Mouse (Mus musculus): Measurements from ENCODE around the gene Chrna10. TPM values are rescaled to one million over a fixed set of nuclear protein-coding genes. Genes with fewer than 3 reads are reported as not detected.

Chrna10 gene
- 0.11 and 0.40 TPM in 2 replicates for polyA plus RNA-seq (2015; fragmentation: Nextera tagmentation; extraction: Ambion mirVana)

GRCm38 (mm10) chr7:102116579-102117331 is at the start of gene Chrna10:
Chrna10 (minus strand) TSS chr7:102116828.
- H3K4me2 ChIP-seq (ENCODE audit: low read depth, low read length) = no peak within 1 kb of the TSS
- H3K9ac ChIP-seq (ENCODE audit: low read length) = no peak within 1 kb of the TSS
- H3K4me1 ChIP-seq (replicated peaks; ENCODE audit: control insufficient read depth, insufficient read depth, low read length) = no peaks in the 10 kb centered on the region
- H3K9me3 ChIP-seq (ENCODE audit: control insufficient read depth, low read length) = no peaks in the 10 kb centered on the region
- H3K36me3 ChIP-seq (ENCODE audit: control insufficient read depth, insufficient read depth, low read length) = peaks cover 21% of the 10 kb centered on the region
- 32% methylated on average over 7 of the region's 7 CpGs for WGBS
- no peak within 1 kb of the TSS for H3K4me3 ChIP-seq (ENCODE audit: low read length)
- H3K27me3 ChIP-seq (ENCODE audit: control insufficient read depth, insufficient read depth, low read depth, low read length) = no peaks in the 10 kb centered on the region
- H3K27ac ChIP-seq (ENCODE audit: low read length) = no peak within 1 kb of the TSS
- peak; percentile 61 for ATAC-seq (ENCODE audit: low read depth)

GRCm38 (mm10) chr7:102153691-102154090 is 37.1 kb upstream of the Chrna10 start:
- Histone ChIP-seq H3K4me3 (ENCODE audit: low read length) (no peak overlapping the region), H3K4me1 (replicated peaks; ENCODE audit: control insufficient read depth, insufficient read depth, low read length) (no peaks in the 10 kb centered on the region), H3K27ac (ENCODE audit: low read length) (no peak overlapping the region), H3K9ac (ENCODE audit: low read length) (no peak overlapping the region), H3K9me3 (ENCODE audit: control insufficient read depth, low read length) (no peaks in the 10 kb centered on the region), H3K27me3 (ENCODE audit: control insufficient read depth, insufficient read depth, low read depth, low read length) (no peaks in the 10 kb centered on the region), H3K36me3 (ENCODE audit: control insufficient read depth, insufficient read depth, low read length) (peaks cover 27% of the 10 kb centered on the region), H3K4me2 (ENCODE audit: low read depth, low read length) (no peak overlapping the region)
- ATAC-seq (ENCODE audit: low read depth) = no peak
- WGBS = 90% methylated on average over 5 of the region's 5 CpGs

GRCm38 (mm10) chr7:102137898-102138297 is 21.3 kb upstream of the Chrna10 start:
- no peak for ATAC-seq (ENCODE audit: low read depth)
- 93% methylated on average over 5 of the region's 5 CpGs for WGBS
- H3K27ac ChIP-seq (ENCODE audit: low read length) = no peak overlapping the region

GRCm38 (mm10) chr7:102137464-102137863 is 20.8 kb upstream of the Chrna10 start:
- peaks cover 54% of the 10 kb centered on the region for H3K36me3 ChIP-seq (ENCODE audit: control insufficient read depth, insufficient read depth, low read length)

More at GRCm38 (mm10) chr7:102137898-102138297, 21.3 kb upstream of the Chrna10 start:
- Histone ChIP-seq H3K9me3 (ENCODE audit: control insufficient read depth, low read length) (no peaks in the 10 kb centered on the region), H3K27me3 (ENCODE audit: control insufficient read depth, insufficient read depth, low read depth, low read length) (no peaks in the 10 kb centered on the region), H3K4me2 (ENCODE audit: low read depth, low read length) (no peak overlapping the region), H3K4me3 (ENCODE audit: low read length) (no peak overlapping the region), H3K36me3 (ENCODE audit: control insufficient read depth, insufficient read depth, low read length) (peaks cover 52% of the 10 kb centered on the region), H3K9ac (ENCODE audit: low read length) (no peak overlapping the region), H3K4me1 (replicated peaks; ENCODE audit: control insufficient read depth, insufficient read depth, low read length) (no peaks in the 10 kb centered on the region)

GRCm38 (mm10) chr7:102132395-102132794 is 15.8 kb upstream of the Chrna10 start:
- 55% methylated on average over 4 of the region's 4 CpGs for WGBS
- Histone ChIP-seq H3K9ac (ENCODE audit: low read length) (no peak overlapping the region), H3K27me3 (ENCODE audit: control insufficient read depth, insufficient read depth, low read depth, low read length) (no peaks in the 10 kb centered on the region), H3K4me2 (ENCODE audit: low read depth, low read length) (no peak overlapping the region), H3K36me3 (ENCODE audit: control insufficient read depth, insufficient read depth, low read length) (peaks cover 55% of the 10 kb centered on the region), H3K27ac (ENCODE audit: low read length) (no peak overlapping the region), H3K9me3 (ENCODE audit: control insufficient read depth, low read length) (no peaks in the 10 kb centered on the region), H3K4me3 (ENCODE audit: low read length) (no peak overlapping the region), H3K4me1 (replicated peaks; ENCODE audit: control insufficient read depth, insufficient read depth, low read length) (no peaks in the 10 kb centered on the region)
- ATAC-seq (ENCODE audit: low read depth) = peak; percentile 49; the same call in 1 of the 2 replicates

More at GRCm38 (mm10) chr7:102137464-102137863, 20.8 kb upstream of the Chrna10 start:
- Histone ChIP-seq H3K4me1 (replicated peaks; ENCODE audit: control insufficient read depth, insufficient read depth, low read length) (no peaks in the 10 kb centered on the region), H3K9me3 (ENCODE audit: control insufficient read depth, low read length) (no peaks in the 10 kb centered on the region), H3K4me3 (ENCODE audit: low read length) (no peak overlapping the region), H3K27me3 (ENCODE audit: control insufficient read depth, insufficient read depth, low read depth, low read length) (no peaks in the 10 kb centered on the region), H3K9ac (ENCODE audit: low read length) (no peak overlapping the region), H3K27ac (ENCODE audit: low read length) (no peak overlapping the region), H3K4me2 (ENCODE audit: low read depth, low read length) (no peak overlapping the region)
- WGBS = 88% methylated on average over 1 of the region's 1 CpGs
- no peak for ATAC-seq (ENCODE audit: low read depth)

- 90% methylated on average over 10 of the region's 10 CpGs for WGBS
- no peaks in the 10 kb centered on the region for H3K9me3 ChIP-seq (ENCODE audit: control insufficient read depth, low read length)
- no peak overlapping the region for H3K27ac ChIP-seq (ENCODE audit: low read length)
- ATAC-seq (ENCODE audit: low read depth) = no peak
- H3K4me3 ChIP-seq (ENCODE audit: low read length) = no peak overlapping the region
- H3K27me3 ChIP-seq (ENCODE audit: control insufficient read depth, insufficient read depth, low read depth, low read length) = no peaks in the 10 kb centered on the region
- no peak overlapping the region for H3K9ac ChIP-seq (ENCODE audit: low read length)
- no peak overlapping the region for H3K4me2 ChIP-seq (ENCODE audit: low read depth, low read length)
- no peaks in the 10 kb centered on the region for H3K4me1 ChIP-seq (replicated peaks; ENCODE audit: control insufficient read depth, insufficient read depth, low read length)
- peaks cover 53% of the 10 kb centered on the region for H3K36me3 ChIP-seq (ENCODE audit: control insufficient read depth, insufficient read depth, low read length)
Observed at GRCm38 (mm10) chr7:102120326-102120725, 3.7 kb upstream of the Chrna10 start.

- no peak overlapping the region for H3K9ac ChIP-seq (ENCODE audit: low read length)
- ATAC-seq (ENCODE audit: low read depth) = no peak
- no peak overlapping the region for H3K4me3 ChIP-seq (ENCODE audit: low read length)
- H3K36me3 ChIP-seq (ENCODE audit: control insufficient read depth, insufficient read depth, low read length) = peaks cover 26% of the 10 kb centered on the region
- H3K9me3 ChIP-seq (ENCODE audit: control insufficient read depth, low read length) = no peaks in the 10 kb centered on the region
- H3K27ac ChIP-seq (ENCODE audit: low read length) = no peak overlapping the region
- H3K27me3 ChIP-seq (ENCODE audit: control insufficient read depth, insufficient read depth, low read depth, low read length) = no peaks in the 10 kb centered on the region
- no peaks in the 10 kb centered on the region for H3K4me1 ChIP-seq (replicated peaks; ENCODE audit: control insufficient read depth, insufficient read depth, low read length)
- H3K4me2 ChIP-seq (ENCODE audit: low read depth, low read length) = no peak overlapping the region
- 69% methylated on average over 6 of the region's 6 CpGs for WGBS
Observed at GRCm38 (mm10) chr7:102117382-102117781, 754 bp upstream of the Chrna10 start.

- Histone ChIP-seq H3K9me3 (ENCODE audit: control insufficient read depth, low read length) (no peaks in the 10 kb centered on the region), H3K4me3 (ENCODE audit: low read length) (no peak overlapping the region), H3K27ac (ENCODE audit: low read length) (no peak overlapping the region), H3K9ac (ENCODE audit: low read length) (no peak overlapping the region), H3K27me3 (ENCODE audit: control insufficient read depth, insufficient read depth, low read depth, low read length) (no peaks in the 10 kb centered on the region), H3K36me3 (ENCODE audit: control insufficient read depth, insufficient read depth, low read length) (no peaks in the 10 kb centered on the region), H3K4me2 (ENCODE audit: low read depth, low read length) (no peak overlapping the region), H3K4me1 (replicated peaks; ENCODE audit: control insufficient read depth, insufficient read depth, low read length) (no peaks in the 10 kb centered on the region)
- ATAC-seq (ENCODE audit: low read depth) = no peak
- WGBS = 69% methylated on average over 45 of the region's 45 CpGs
Observed at GRCm38 (mm10) chr7:102113151-102113729, 3.4 kb downstream of the Chrna10 start.

GRCm38 (mm10) chr7:102109746-102110145 is 6.9 kb downstream of the Chrna10 start:
- Histone ChIP-seq H3K9me3 (ENCODE audit: control insufficient read depth, low read length) (no peaks in the 10 kb centered on the region), H3K4me3 (ENCODE audit: low read length) (no peak overlapping the region), H3K27me3 (ENCODE audit: control insufficient read depth, insufficient read depth, low read depth, low read length) (no peaks in the 10 kb centered on the region), H3K36me3 (ENCODE audit: control insufficient read depth, insufficient read depth, low read length) (no peaks in the 10 kb centered on the region), H3K27ac (ENCODE audit: low read length) (no peak overlapping the region), H3K9ac (ENCODE audit: low read length) (no peak overlapping the region), H3K4me1 (replicated peaks; ENCODE audit: control insufficient read depth, insufficient read depth, low read length) (peaks cover 5% of the 10 kb centered on the region; the same call in 1 of the 2 replicates), H3K4me2 (ENCODE audit: low read depth, low read length) (no peak overlapping the region)
- 77% methylated on average over 4 of the region's 4 CpGs for WGBS
- ATAC-seq (ENCODE audit: low read depth) = no peak
